Mouse (Mus musculus) adrenal gland, postnatal 0 days (tissue): ENCODE data around the gene Arhgap29. TPM values are rescaled to one million over a fixed set of nuclear protein-coding genes. Genes with fewer than 3 reads are reported as not detected.

Experiments
- polyA plus RNA-seq: library from polyadenylated mRNA; unstranded; fragments of >200 nt; fragmentation: Nextera tagmentation; extraction: Ambion mirVana; gene quantifications from 2 replicates; pipeline ENCODE4 v1.2.1, GENCODE M21; 2015

The Arhgap29 gene
- polyA plus RNA-seq, result 21.3 and 28.1 TPM in 2 replicates

GRCm38 (mm10) chr3:121952041-121952591 lies at the start of gene Arhgap29:
Gene Arhgap29 (plus strand): TSS chr3:121952541.

GRCm38 (mm10) chr3:122043799-122044547 lies 91.6 kb downstream of the Arhgap29 start, which contains the start of gene Abca4:
Gene Abca4 (plus strand): TSS chr3:122044443.

Other genes starting within 250 kb of the Arhgap29 start
- 10.2 and 13.5 TPM in 2 replicates for gene F3, start 229.0 kb upstream of the Arhgap29 start, polyA plus RNA-seq
- gene Abcd3, start 137.2 kb upstream of the Arhgap29 start, polyA plus RNA-seq, result 38.7 and 48.5 TPM in 2 replicates
- 1.6 and 1.7 TPM in 2 replicates for gene Abca4, start 91.9 kb downstream of the Arhgap29 start, polyA plus RNA-seq